Mouse (Mus musculus): ENCODE results near the gene Angptl8. TPM values are rescaled to one million over a fixed set of nuclear protein-coding genes. Genes with fewer than 3 reads are reported as not detected.
"Not testable (repeated sequence)": the region's sequence is repeated elsewhere in the genome, so short reads cannot be mapped to it uniquely, and the experiment has no call there.

The Angptl8 gene
- polyA plus RNA-seq (2016; fragmentation: Nextera tagmentation; extraction: Ambion mirVana) = 13.4 and 14.1 TPM in 2 replicates

DNA sequence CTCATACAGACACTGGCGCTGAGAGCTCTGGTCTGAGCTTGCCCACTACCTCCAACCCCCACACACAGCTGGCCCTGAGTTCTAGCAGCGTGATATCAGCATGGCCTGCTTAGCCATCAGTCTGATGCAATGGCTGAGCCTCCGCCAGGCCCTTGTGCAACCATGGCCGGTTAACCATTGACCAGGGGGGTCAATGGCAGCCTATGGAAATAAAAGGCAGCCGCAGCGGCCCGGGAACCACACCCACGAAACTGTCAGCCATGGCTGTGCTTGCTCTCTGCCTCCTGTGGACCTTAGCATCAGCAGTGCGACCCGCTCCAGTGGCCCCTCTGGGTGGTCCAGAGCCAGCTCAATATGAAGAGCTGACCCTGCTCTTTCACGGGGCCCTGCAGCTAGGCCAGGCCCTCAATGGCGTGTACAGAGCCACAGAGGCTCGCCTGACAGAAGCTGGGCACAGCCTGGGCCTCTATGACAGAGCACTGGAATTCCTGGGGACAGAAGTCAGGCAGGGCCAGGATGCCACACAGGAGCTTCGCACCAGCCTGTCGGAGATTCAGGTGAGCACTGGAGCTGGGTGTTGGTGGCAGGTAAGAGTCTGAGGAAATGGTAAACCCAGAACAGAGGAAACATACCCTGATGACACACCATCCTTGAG, at the start of gene Angptl8:
TSS of gene Angptl8 (plus strand) at position 253 of the 655 bp plus-strand sequence.
- no peaks in the 10 kb centered on the region for H3K27me3 ChIP-seq (replicated peaks)
- H3K9ac ChIP-seq = peak within 1 kb of the TSS; percentile 40
- WGBS (ENCODE audit: insufficient replicate concordance) = 67% methylated on average over 15 of the region's 15 CpGs
- peak within 1 kb of the TSS; percentile 43; the same call in 1 of the 2 replicates for H3K27ac ChIP-seq
- peaks cover 36% of the 10 kb centered on the region for H3K36me3 ChIP-seq
- 0 out of 2 replicates have a peak, but pooled peaks cover 3% of the 10 kb centered on the region for H3K4me1 ChIP-seq
- peak within 1 kb of the TSS; percentile 42 for H3K4me2 ChIP-seq
- ATAC-seq = peak; percentile 59
- no peaks in the 10 kb centered on the region for H3K9me3 ChIP-seq (replicated peaks)
- peak within 1 kb of the TSS; percentile 41 for H3K4me3 ChIP-seq

DNA sequence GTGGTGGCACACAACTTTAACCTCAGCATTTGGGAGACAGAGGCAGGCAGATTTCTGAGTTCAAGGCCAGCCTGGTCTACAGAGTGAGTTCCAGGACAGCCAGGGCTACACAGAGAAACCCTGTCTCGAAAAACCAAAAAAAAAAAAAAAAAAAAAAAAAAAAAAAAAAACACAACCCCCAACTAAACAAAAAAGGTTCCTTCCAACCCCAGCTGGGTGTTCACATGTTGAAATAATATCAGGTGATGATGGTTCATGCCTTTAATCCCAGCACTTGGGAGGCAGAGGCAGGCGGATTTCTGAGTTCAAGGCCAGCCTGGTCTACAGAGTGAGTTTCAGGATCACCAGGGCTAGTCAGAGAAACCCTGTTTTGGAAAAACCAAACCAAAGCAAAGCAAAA, 49.0 kb upstream of the Angptl8 start:
- not testable (repeated sequence) for H3K4me3 ChIP-seq; H3K4me1 ChIP-seq; ATAC-seq; H3K4me2 ChIP-seq; H3K27me3 ChIP-seq (replicated peaks); H3K9me3 ChIP-seq (replicated peaks); H3K9ac ChIP-seq; H3K27ac ChIP-seq
- WGBS (ENCODE audit: insufficient replicate concordance) = 45% methylated on average over 2 of the region's 2 CpGs
- H3K36me3 ChIP-seq = peaks cover 43% of the 10 kb centered on the region

DNA sequence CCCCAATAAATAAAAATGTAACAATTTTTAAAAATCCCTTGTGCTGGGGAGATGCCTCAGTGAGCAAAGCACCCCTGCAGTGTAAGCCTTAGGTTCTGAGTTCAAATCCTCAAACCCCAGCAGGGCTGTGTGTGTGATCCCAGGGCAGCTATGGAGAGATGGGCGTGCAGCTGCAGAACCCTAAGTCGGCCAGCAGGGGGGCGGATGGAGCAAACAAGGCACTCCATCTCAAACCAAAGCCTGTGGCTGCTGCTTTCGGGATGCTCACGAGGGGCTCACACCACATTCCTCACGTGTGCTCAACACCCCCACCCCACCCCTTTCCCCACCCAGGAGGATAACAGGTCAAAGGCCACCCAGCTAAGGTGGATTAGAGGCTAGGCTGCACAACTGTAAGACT, 48.4 kb upstream of the Angptl8 start:
- Histone ChIP-seq H3K9me3 (replicated peaks) (no peaks in the 10 kb centered on the region), H3K9ac (no peak overlapping the region), H3K27ac (no peak overlapping the region), H3K4me2 (no peak overlapping the region), H3K27me3 (replicated peaks) (no peaks in the 10 kb centered on the region), H3K4me3 (no peak overlapping the region), H3K4me1 (peaks cover 9% of the 10 kb centered on the region; the same call in 1 of the 2 replicates), H3K36me3 (peaks cover 46% of the 10 kb centered on the region)
- WGBS (ENCODE audit: insufficient replicate concordance) = 21% methylated on average over 6 of the region's 6 CpGs
- 0 out of 2 replicates have a peak, but pooled peaks have one; percentile 24 for ATAC-seq

DNA sequence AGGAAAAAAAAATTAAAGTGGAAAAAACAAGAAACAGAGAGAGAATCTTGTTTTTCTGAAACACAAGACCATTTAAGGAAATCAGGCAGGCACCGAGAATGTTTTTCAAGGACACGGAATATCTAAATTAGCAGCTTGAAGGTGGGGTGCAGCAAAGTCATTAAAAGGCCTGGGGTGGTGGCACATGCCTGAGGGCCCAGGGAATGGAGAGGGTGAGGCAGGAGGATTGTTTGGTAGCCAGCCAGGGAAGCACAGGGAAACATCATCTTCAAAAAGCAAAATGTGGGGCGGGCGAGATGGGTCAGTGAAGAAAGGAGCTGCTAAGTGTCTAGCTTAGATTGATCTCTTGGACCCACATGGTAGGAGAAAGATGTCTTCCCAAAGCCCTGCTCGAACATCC, 47.7 kb upstream of the Angptl8 start:
- Histone ChIP-seq H3K9me3 (replicated peaks) (no peaks in the 10 kb centered on the region), H3K4me2 (no peak overlapping the region), H3K27ac (no peak overlapping the region), H3K4me1 (peaks cover 16% of the 10 kb centered on the region; the same call in 1 of the 2 replicates), H3K9ac (no peak overlapping the region), H3K4me3 (no peak overlapping the region), H3K36me3 (peaks cover 45% of the 10 kb centered on the region), H3K27me3 (replicated peaks) (no peaks in the 10 kb centered on the region)
- WGBS (ENCODE audit: insufficient replicate concordance) = 62% methylated on average over 5 of the region's 5 CpGs
- no peak for ATAC-seq

DNA sequence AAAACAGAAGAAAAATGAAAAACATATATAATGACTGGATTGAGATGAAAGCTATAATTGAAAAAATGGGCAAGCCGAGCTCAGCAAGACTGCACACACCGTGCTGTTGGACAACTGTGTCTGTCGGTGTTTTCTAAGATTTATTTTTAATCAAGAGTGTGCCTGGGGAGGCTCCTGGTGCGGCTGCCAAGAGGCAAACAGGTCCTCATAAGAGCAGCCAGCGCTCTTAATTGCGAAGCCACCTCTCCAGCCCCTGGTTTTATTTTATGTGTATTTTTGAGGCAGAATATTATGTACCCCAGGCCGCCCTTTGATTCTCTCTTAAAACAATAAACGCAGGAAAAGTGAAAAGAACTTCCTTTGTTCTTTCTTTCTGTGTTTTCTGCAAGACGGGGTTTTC, 47.1 kb upstream of the Angptl8 start:
- no peak for ATAC-seq
- no peak overlapping the region for H3K9ac ChIP-seq
- H3K27ac ChIP-seq = no peak overlapping the region
- no peak overlapping the region for H3K4me3 ChIP-seq
- H3K4me2 ChIP-seq = no peak overlapping the region
- WGBS (ENCODE audit: insufficient replicate concordance) = 79% methylated on average over 9 of the region's 9 CpGs
- no peaks in the 10 kb centered on the region for H3K9me3 ChIP-seq (replicated peaks)
- no peaks in the 10 kb centered on the region for H3K27me3 ChIP-seq (replicated peaks)
- H3K36me3 ChIP-seq = peaks cover 45% of the 10 kb centered on the region
- H3K4me1 ChIP-seq = peaks cover 20% of the 10 kb centered on the region; the same call in 1 of the 2 replicates

DNA sequence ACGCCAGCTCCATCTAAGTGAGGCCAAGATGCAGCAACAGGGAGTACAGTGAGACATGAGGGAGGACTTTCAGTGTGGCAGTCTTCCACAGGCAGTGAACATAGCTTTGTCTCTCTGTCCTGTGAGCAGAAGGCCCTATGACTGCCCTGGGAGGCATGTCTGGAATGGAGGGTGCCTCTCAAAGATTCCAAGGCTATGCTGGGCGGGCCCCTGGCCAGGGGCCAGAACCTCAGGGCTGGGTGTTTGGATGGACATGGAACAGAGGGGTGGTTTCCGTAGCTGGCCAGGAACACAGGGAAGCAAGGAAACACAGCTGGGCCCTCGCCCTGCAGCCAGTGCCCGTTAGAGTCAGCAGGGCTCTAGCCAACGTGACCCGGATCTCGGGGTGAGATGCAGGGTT, 43.4 kb upstream of the Angptl8 start:
- Histone ChIP-seq H3K27me3 (replicated peaks) (no peaks in the 10 kb centered on the region), H3K4me1 (peaks cover 28% of the 10 kb centered on the region), H3K4me2 (no peak overlapping the region), H3K9ac (no peak overlapping the region), H3K36me3 (peaks cover 56% of the 10 kb centered on the region), H3K27ac (no peak overlapping the region), H3K9me3 (replicated peaks) (no peaks in the 10 kb centered on the region), H3K4me3 (no peak overlapping the region)
- WGBS (ENCODE audit: insufficient replicate concordance) = 80% methylated on average over 8 of the region's 8 CpGs
- no peak for ATAC-seq

DNA sequence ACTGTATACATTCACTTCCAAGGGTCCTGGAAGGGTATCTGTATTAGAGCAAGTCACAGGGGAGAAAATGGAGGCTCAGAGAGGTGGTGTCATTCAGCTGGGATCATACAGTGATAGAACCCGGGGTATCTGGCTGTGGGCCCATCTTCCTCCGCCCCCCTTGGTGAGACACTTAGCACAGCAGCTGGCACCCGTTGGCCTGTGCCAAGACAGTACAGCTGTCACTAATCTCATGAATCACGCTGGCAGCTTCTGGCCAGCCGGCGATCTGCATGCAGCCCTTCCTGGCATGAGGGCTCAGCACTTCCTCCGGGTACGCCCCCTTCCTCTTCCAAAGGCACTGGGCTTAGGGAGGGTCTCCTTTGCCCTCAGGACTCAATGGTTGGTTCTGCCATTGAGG, 42.7 kb upstream of the Angptl8 start:
- Histone ChIP-seq H3K36me3 (peaks cover 53% of the 10 kb centered on the region), H3K9me3 (replicated peaks) (no peaks in the 10 kb centered on the region), H3K27ac (no peak overlapping the region), H3K4me3 (no peak overlapping the region), H3K4me1 (peaks cover 31% of the 10 kb centered on the region), H3K9ac (no peak overlapping the region), H3K4me2 (no peak overlapping the region; the same call in 1 of the 2 replicates), H3K27me3 (replicated peaks) (peaks cover 2% of the 10 kb centered on the region; the same call in 1 of the 2 replicates)
- 45% methylated on average over 8 of the region's 8 CpGs for WGBS (ENCODE audit: insufficient replicate concordance)
- ATAC-seq = no peak

DNA sequence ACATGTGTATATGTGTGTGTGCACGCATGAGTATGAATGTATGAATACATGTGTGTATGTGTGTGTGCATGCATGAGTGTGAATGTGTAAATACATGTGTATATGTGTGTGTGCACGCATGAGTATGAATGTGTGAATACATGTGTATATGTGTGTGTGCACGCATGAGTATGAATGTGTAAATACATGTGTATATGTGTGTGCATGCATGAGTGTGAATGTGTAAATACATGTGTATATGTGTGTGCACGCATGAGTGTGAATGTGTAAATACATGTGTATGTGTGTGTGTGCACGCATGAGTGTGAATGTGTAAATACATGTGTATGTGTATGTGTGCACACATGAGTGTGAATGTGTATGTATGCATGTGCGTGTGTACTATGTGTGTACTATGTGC, 41.8 kb upstream of the Angptl8 start:
- not testable (repeated sequence) for ATAC-seq

DNA sequence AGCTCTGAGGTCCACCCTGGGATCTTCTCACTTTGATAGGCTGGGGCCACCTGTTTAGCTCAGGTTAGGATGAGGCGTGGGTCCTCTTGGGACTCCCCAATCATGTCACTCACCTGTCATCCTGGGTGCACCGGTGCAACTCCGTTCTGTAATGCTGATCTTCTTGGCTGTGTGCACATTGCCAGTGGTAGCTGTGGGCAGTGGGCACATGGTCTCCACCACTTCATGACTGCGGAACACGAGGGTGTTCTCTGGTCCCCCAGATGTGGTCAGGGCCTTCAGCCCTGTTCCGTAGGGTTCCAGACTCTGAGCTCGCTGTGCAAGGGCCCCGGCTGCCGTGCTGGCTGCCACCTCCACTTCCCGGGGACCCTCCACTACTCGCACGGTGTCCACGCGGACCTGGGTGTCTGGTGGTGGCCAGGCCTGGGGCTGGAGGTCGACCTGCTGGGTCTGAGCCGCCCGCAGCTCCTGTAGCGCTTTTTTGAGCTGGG, 40.9 kb upstream of the Angptl8 start:
- no peak for ATAC-seq

More for the DNA sequence above, 41.8 kb upstream of the Angptl8 start:
- not testable (repeated sequence) for H3K4me3 ChIP-seq; H3K4me2 ChIP-seq; H3K27me3 ChIP-seq (replicated peaks); H3K9ac ChIP-seq; H3K27ac ChIP-seq; H3K9me3 ChIP-seq (replicated peaks)
- peaks cover 39% of the 10 kb centered on the region for H3K4me1 ChIP-seq
- 83% methylated on average over 6 of the region's 6 CpGs for WGBS (ENCODE audit: insufficient replicate concordance)
- H3K36me3 ChIP-seq = peaks cover 52% of the 10 kb centered on the region

DNA sequence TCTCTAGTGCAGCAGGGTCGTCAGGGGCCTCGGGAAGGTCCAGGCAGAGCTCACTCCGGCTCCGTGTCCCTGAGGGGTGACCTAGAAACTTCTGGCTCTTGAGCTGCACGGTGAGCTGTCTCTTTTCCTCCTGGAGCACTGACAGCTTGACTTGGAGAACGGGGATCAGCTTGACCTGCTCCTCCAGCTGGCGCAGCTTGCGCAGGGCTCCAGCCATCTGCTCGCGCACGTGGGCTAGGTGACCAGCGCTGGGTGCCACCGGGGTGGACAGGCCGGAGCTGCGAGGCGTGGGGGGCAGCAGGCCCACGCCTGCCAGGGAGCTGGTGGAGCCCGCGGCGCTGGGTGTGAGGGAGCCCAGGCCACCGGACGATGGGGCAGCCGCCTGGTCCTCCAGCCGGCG, 40.4 kb upstream of the Angptl8 start:
- H3K36me3 ChIP-seq = peaks cover 38% of the 10 kb centered on the region
- no peak overlapping the region for H3K27ac ChIP-seq
- peaks cover 16% of the 10 kb centered on the region; the same call in 1 of the 2 replicates for H3K27me3 ChIP-seq (replicated peaks)
- peaks cover 43% of the 10 kb centered on the region for H3K4me1 ChIP-seq
- H3K9me3 ChIP-seq (replicated peaks) = no peaks in the 10 kb centered on the region
- H3K9ac ChIP-seq = no peak overlapping the region
- no peak overlapping the region for H3K4me2 ChIP-seq
- no peak overlapping the region for H3K4me3 ChIP-seq
- WGBS (ENCODE audit: insufficient replicate concordance) = 90% methylated on average over 25 of the region's 25 CpGs
- no peak for ATAC-seq

More for the DNA sequence above, 40.9 kb upstream of the Angptl8 start:
- Histone ChIP-seq H3K4me3 (no peak overlapping the region), H3K4me1 (peaks cover 43% of the 10 kb centered on the region), H3K27ac (no peak overlapping the region), H3K9me3 (replicated peaks) (no peaks in the 10 kb centered on the region), H3K36me3 (peaks cover 43% of the 10 kb centered on the region), H3K27me3 (replicated peaks) (peaks cover 16% of the 10 kb centered on the region; the same call in 1 of the 2 replicates), H3K9ac (no peak overlapping the region), H3K4me2 (no peak overlapping the region)
- 88% methylated on average over 18 of the region's 18 CpGs for WGBS (ENCODE audit: insufficient replicate concordance)

DNA sequence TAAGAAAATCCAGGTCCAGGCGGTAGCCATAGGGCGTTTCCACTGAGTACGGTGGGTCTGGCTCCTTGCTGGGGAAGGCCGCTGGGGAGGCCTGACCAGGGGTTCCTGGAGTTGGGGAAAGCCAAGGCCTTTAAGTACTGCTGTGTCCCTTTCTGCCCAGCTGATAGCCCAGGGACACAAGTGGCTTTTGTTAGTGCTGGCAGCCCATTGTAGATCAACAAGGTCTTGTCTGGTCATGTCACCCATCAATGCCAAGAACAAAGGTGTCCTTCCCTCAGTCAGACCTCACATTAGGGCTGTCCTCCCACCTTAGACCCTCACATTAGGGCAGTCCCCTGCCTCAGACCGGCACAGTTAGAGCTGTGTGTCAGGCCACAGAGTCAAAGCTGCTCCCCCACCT, 39.7 kb upstream of the Angptl8 start:
- Histone ChIP-seq H3K9me3 (replicated peaks) (no peaks in the 10 kb centered on the region), H3K9ac (no peak overlapping the region), H3K4me2 (no peak overlapping the region), H3K36me3 (peaks cover 38% of the 10 kb centered on the region), H3K4me1 (peaks cover 47% of the 10 kb centered on the region), H3K27ac (no peak overlapping the region), H3K4me3 (no peak overlapping the region), H3K27me3 (replicated peaks) (peaks cover 16% of the 10 kb centered on the region; the same call in 1 of the 2 replicates)
- no peak for ATAC-seq
- WGBS (ENCODE audit: insufficient replicate concordance) = 75% methylated on average over 5 of the region's 5 CpGs

DNA sequence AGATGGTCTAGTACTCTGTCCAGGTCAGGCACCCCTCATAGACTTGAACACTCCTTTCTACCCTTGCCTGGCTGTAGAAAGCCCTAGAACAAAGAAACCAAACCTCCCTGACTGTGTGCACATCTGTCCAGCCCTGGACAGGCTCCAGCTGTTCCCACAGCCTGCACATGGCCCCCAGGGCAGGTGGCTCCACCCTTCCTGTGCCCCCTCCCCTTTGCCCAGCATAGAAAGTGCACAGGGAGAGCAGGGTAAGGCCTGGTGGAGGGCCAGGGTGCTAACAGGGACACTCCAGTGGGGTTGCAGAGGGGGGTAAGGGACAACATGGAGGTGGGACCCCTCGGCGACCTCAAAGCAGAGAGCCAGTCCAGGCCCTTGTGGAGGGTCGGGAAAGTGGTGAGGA, 39.1 kb upstream of the Angptl8 start:
- no peak overlapping the region for H3K4me3 ChIP-seq
- peaks cover 16% of the 10 kb centered on the region; the same call in 1 of the 2 replicates for H3K27me3 ChIP-seq (replicated peaks)
- WGBS (ENCODE audit: insufficient replicate concordance) = 44% methylated on average over 3 of the region's 3 CpGs
- H3K36me3 ChIP-seq = peaks cover 42% of the 10 kb centered on the region
- H3K9ac ChIP-seq = no peak overlapping the region
- H3K9me3 ChIP-seq (replicated peaks) = no peaks in the 10 kb centered on the region
- ATAC-seq = no peak
- peak overlapping the region; percentile 94 for H3K4me2 ChIP-seq
- peaks cover 47% of the 10 kb centered on the region for H3K4me1 ChIP-seq
- peak overlapping the region; percentile 52; the same call in 1 of the 2 replicates for H3K27ac ChIP-seq
